8 mouse cellular contexts compared by ENCODE assay signal in the genomic region with DNA sequence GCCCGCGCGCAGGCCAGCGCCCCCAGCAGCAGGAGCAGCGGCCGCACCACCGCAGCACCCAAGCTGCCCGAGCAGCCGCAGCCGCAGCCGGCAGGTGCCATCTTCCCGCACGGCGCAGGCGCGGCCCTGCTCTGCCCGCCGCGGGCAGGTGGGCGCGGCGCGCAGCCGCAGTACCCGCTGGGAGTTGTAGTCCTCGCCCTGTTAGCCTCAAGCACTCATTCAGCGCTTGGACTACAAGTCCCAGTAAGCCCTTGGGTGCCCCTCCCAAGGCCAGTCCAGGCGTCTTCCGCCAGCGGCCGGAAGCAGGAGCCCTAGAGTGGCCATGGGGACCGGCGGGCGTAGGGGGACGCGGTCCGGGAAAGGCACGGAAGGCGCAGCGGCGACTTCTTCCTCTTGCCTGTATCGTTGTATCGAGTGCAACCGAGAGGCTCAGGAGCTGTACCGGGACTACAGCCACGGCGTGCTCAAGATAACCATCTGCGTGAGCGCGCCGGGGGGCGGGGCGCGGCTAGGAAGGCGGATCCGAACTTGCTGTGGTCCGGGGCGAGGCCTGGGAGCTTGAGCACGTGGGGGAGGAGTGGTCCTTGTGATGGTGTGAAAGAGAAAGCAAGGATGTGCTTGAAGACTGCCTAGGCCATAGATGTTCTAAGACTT. TPM values are rescaled to one million over a fixed set of nuclear protein-coding genes. Genes with fewer than 3 reads are reported as not detected.
A peak's percentile ranks its signal among the peaks of the same experiment; 100 is the strongest.
DNase-seq lines count a peak whose midpoint lies in the region; ATAC-seq and TF ChIP-seq lines count a peak whose summit lies in the region.

A gene (minus strand): TSS at position 122 of the 654 bp plus-strand sequence.
A gene (plus strand): TSS at position 278 of the 654 bp plus-strand sequence.

- peaks cover 35% of the 10 kb centered on the region for H3K36me3 ChIP-seq in E14TG2a.4 (ENCODE audit: insufficient read depth, low read length)
- peaks cover 14% of the 10 kb centered on the region for H3K36me3 ChIP-seq in forebrain, embryonic 12.5 days (replicated peaks)
- peaks cover 15% of the 10 kb centered on the region for H3K36me3 ChIP-seq in heart, postnatal 0 days (replicated peaks; ENCODE audit: control insufficient read depth, insufficient read depth, low read length)
- no peaks in the 10 kb centered on the region for H3K36me3 ChIP-seq in liver, embryonic 16.5 days (ENCODE audit: control insufficient read depth, insufficient read depth)
- H3K36me3 ChIP-seq in neural tube, embryonic 13.5 days: peaks cover 21% of the 10 kb centered on the region
- H3K36me3 ChIP-seq in testis, adult 2 months (ENCODE audit: control insufficient read depth, insufficient read depth, low read length): no peaks in the 10 kb centered on the region; the same call in 1 of the 2 replicates

- no peak for TF ChIP-seq EP300 in heart, postnatal 0 days (IDR thresholded peaks at IDR 0.05; ENCODE audit: low read depth)

- H3K9me3 ChIP-seq in E14TG2a.4 (ENCODE audit: low read length): no peaks in the 10 kb centered on the region
- no peaks in the 10 kb centered on the region for H3K9me3 ChIP-seq in forebrain, embryonic 12.5 days
- no peaks in the 10 kb centered on the region for H3K9me3 ChIP-seq in heart, postnatal 0 days (replicated peaks; ENCODE audit: control insufficient read depth, low read length)
- H3K9me3 ChIP-seq in liver, embryonic 16.5 days (replicated peaks; ENCODE audit: control insufficient read depth, low read length): no peaks in the 10 kb centered on the region
- H3K9me3 ChIP-seq in neural tube, embryonic 13.5 days: no peaks in the 10 kb centered on the region

- H3K4me2 ChIP-seq in forebrain, embryonic 12.5 days: peak within 1 kb of the TSS; percentile 89
- H3K4me2 ChIP-seq in heart, postnatal 0 days (ENCODE audit: low read depth, low read length): peak within 1 kb of the TSS; percentile 85
- peak within 1 kb of the TSS; percentile 94 for H3K4me2 ChIP-seq in liver, embryonic 16.5 days (ENCODE audit: low read depth, low read length)
- H3K4me2 ChIP-seq in neural tube, embryonic 13.5 days: peak within 1 kb of the TSS; percentile 92

- H3K9ac ChIP-seq in forebrain, embryonic 12.5 days: peak within 1 kb of the TSS; percentile 98
- peak within 1 kb of the TSS; percentile 68 for H3K9ac ChIP-seq in heart, postnatal 0 days (replicated peaks; ENCODE audit: low read depth, low read length)
- peak within 1 kb of the TSS; percentile 89 for H3K9ac ChIP-seq in liver, embryonic 16.5 days (ENCODE audit: low read depth, low read length)
- peak within 1 kb of the TSS; percentile 93 for H3K9ac ChIP-seq in neural tube, embryonic 13.5 days

- H3K4me1 ChIP-seq in E14TG2a.4 (replicated peaks; ENCODE audit: low read depth, low read length): peaks cover 33% of the 10 kb centered on the region
- H3K4me1 ChIP-seq in forebrain, embryonic 12.5 days: peaks cover 23% of the 10 kb centered on the region
- H3K4me1 ChIP-seq in heart, postnatal 0 days (ENCODE audit: control insufficient read depth, insufficient read depth): peaks cover 16% of the 10 kb centered on the region
- peaks cover 23% of the 10 kb centered on the region for H3K4me1 ChIP-seq in liver, embryonic 16.5 days (ENCODE audit: control insufficient read depth, low read depth, low read length)
- H3K4me1 ChIP-seq in neural tube, embryonic 13.5 days (replicated peaks): peaks cover 30% of the 10 kb centered on the region
- H3K4me1 ChIP-seq in testis, adult 2 months (ENCODE audit: control insufficient read depth, insufficient read depth, low read length): peaks cover 4% of the 10 kb centered on the region

- WGBS in forebrain, embryonic 12.5 days: under 1% methylated on average over 59 of the region's 59 CpGs
- under 1% methylated on average over 59 of the region's 59 CpGs for WGBS in heart, postnatal 0 days
- WGBS in liver, embryonic 16.5 days (ENCODE audit: insufficient replicate concordance): under 1% methylated on average over 59 of the region's 59 CpGs
- WGBS in neural tube, embryonic 13.5 days: under 1% methylated on average over 58 of the region's 59 CpGs

- H3K4me3 ChIP-seq in E14TG2a.4 (replicated peaks; ENCODE audit: low read length): peak within 1 kb of the TSS; percentile 99
- peak within 1 kb of the TSS; percentile 96 for H3K4me3 ChIP-seq in forebrain, embryonic 12.5 days (replicated peaks)
- H3K4me3 ChIP-seq in heart, postnatal 0 days (ENCODE audit: low read depth, low read length): peak within 1 kb of the TSS; percentile 76
- H3K4me3 ChIP-seq in liver, embryonic 16.5 days (ENCODE audit: low read depth, low read length): peak within 1 kb of the TSS; percentile 95
- H3K4me3 ChIP-seq in neural tube, embryonic 13.5 days: peak within 1 kb of the TSS; percentile 89
- peak within 1 kb of the TSS; percentile 77 for H3K4me3 ChIP-seq in testis, adult 2 months (ENCODE audit: control insufficient read depth, low read depth, low read length)

- TF ChIP-seq POLR2A in testis, adult 2 months (IDR thresholded peaks at IDR 0.05; ENCODE audit: control insufficient read depth, low read depth, low read length): peak; percentile 84

- peak; percentile 88 for DNase-seq in c-Kit-positive CD71-positive TER-119-positive erythroid progenitor cells, embryonic 14.5 days (ENCODE audit: low spot score)
- DNase-seq in heart, postnatal 0 days (ENCODE audit: low spot score): peak; percentile 99
- DNase-seq in kidney, postnatal 4 days: peak; percentile 95 to 97

- ATAC-seq in forebrain, embryonic 12.5 days (ENCODE audit: low FRiP score): peak; percentile 100
- peak; percentile 100 for ATAC-seq in heart, postnatal 0 days (ENCODE audit: insufficient read depth, low read depth)
- peak; percentile 100 for ATAC-seq in liver, embryonic 16.5 days (ENCODE audit: low read depth)
- ATAC-seq in neural tube, embryonic 13.5 days (ENCODE audit: low read depth): peak; percentile 100

- peak within 1 kb of the TSS; percentile 65 for H3K27ac ChIP-seq in forebrain, embryonic 12.5 days
- H3K27ac ChIP-seq in heart, postnatal 0 days (ENCODE audit: low read depth): 0 out of 2 replicates have a peak within 1 kb of the TSS, but pooled peaks have one; percentile 18
- H3K27ac ChIP-seq in liver, embryonic 16.5 days (ENCODE audit: low read length): peak within 1 kb of the TSS; percentile 77
- peak within 1 kb of the TSS; percentile 66 for H3K27ac ChIP-seq in neural tube, embryonic 13.5 days (replicated peaks)
- peak within 1 kb of the TSS; percentile 23; the same call in 1 of the 2 replicates for H3K27ac ChIP-seq in testis, adult 2 months (ENCODE audit: control insufficient read depth, insufficient read depth, low read depth, low read length)

- H3K27me3 ChIP-seq in E14TG2a.4 (ENCODE audit: insufficient read depth, low read length): no peaks in the 10 kb centered on the region
- H3K27me3 ChIP-seq in forebrain, embryonic 12.5 days: no peaks in the 10 kb centered on the region
- H3K27me3 ChIP-seq in heart, postnatal 0 days (ENCODE audit: control insufficient read depth, insufficient read depth, low read length): no peaks in the 10 kb centered on the region
- no peaks in the 10 kb centered on the region for H3K27me3 ChIP-seq in liver, embryonic 16.5 days (ENCODE audit: control insufficient read depth, insufficient read depth, low read depth, low read length)
- H3K27me3 ChIP-seq in neural tube, embryonic 13.5 days: no peaks in the 10 kb centered on the region
- H3K27me3 ChIP-seq in testis, adult 2 months (ENCODE audit: control insufficient read depth, insufficient read depth, low read length): no peaks in the 10 kb centered on the region

- TF ChIP-seq CTCF in E14TG2a.4 (conservative IDR thresholded peaks at IDR 0.05; ENCODE audit: low read length): no peak
- no peak for TF ChIP-seq CTCF in heart, postnatal 0 days (IDR thresholded peaks at IDR 0.05; ENCODE audit: low read depth)
- no peak for TF ChIP-seq CTCF in testis, adult 2 months (IDR thresholded peaks at IDR 0.05; ENCODE audit: control insufficient read depth, insufficient read depth, insufficient replicate concordance, low read depth, low read length)

RNA-seq across cellular contexts. Expression of the first gene that starts in this region (rescaled TPM):
- polyA plus RNA-seq in forebrain, embryonic 12.5 days (2016; fragmentation: Nextera tagmentation; extraction: Ambion mirVana): 56.8 and 57.3 TPM in 2 replicates
- 15.3 and 18.7 TPM in 2 replicates for total RNA-seq in heart, postnatal 0 days (2014; rRNA removed; ENCODE audit: low replicate concordance)
- polyA plus RNA-seq in heart, postnatal 0 days (2015; fragmentation: Nextera tagmentation; extraction: Ambion mirVana): 13.7 and 15.7 TPM in 2 replicates
- polyA plus RNA-seq in liver, embryonic 16.5 days (2015; fragmentation: Nextera tagmentation; extraction: Ambion mirVana): 14.2 and 14.6 TPM in 2 replicates
- 60.4 and 62.6 TPM in 2 replicates for polyA plus RNA-seq in neural tube, embryonic 13.5 days (2015; fragmentation: Nextera tagmentation; extraction: Ambion mirVana)
- 8.2 and 9.2 TPM in 2 replicates for polyA plus RNA-seq in testis, adult 2 months (2012; rRNA removed)

RNA-seq across cellular contexts. Expression of the second gene that starts in this region (rescaled TPM):
- polyA plus RNA-seq in forebrain, embryonic 12.5 days (2016; fragmentation: Nextera tagmentation; extraction: Ambion mirVana): 35.5 and 35.7 TPM in 2 replicates
- 10.5 and 10.7 TPM in 2 replicates for total RNA-seq in heart, postnatal 0 days (2014; rRNA removed; ENCODE audit: low replicate concordance)
- polyA plus RNA-seq in heart, postnatal 0 days (2015; fragmentation: Nextera tagmentation; extraction: Ambion mirVana): 8.9 and 11.0 TPM in 2 replicates
- 4.8 and 5.7 TPM in 2 replicates for polyA plus RNA-seq in liver, embryonic 16.5 days (2015; fragmentation: Nextera tagmentation; extraction: Ambion mirVana)
- 28.4 and 31.4 TPM in 2 replicates for polyA plus RNA-seq in neural tube, embryonic 13.5 days (2015; fragmentation: Nextera tagmentation; extraction: Ambion mirVana)
- polyA plus RNA-seq in testis, adult 2 months (2012; rRNA removed): 13.5 and 14.9 TPM in 2 replicates

Comparison
In these comparisons a context has a peak if more than half of its experiments do, and no peak if none do; other contexts are left out.
1. Peak in every context shown above with its lines: DNase-seq, ATAC-seq, H3K4me3 ChIP-seq and H3K27ac ChIP-seq.
2. H3K27ac ChIP-seq: peak in every context shown above with its lines; median percentile 77 in liver, embryonic 16.5 days; 66 in neural tube, embryonic 13.5 days; 65 in forebrain, embryonic 12.5 days; 23 in testis, adult 2 months; 18 in heart, postnatal 0 days.